Mouse (Mus musculus) MEL (cell line): ENCODE measurements around the gene Mettl16. TPM values are rescaled to one million over a fixed set of nuclear protein-coding genes. Genes with fewer than 3 reads are reported as not detected.

Experiments used
- DNase-seq: peaks from one replicate; pipeline ENCODE4 v3.0.0; 2011; ENCODE audit warnings: low read depth, low spot score
- H3K27ac ChIP-seq: 2 replicates; pipeline ENCODE4 v1.5.1; 2012; ENCODE audit warnings: low read depth, mild to moderate bottlenecking, control low read depth, low read length, moderate library complexity; ENCODE audit not compliant: control insufficient read depth
- H3K27me3 ChIP-seq, 2 experiments: fragments of 150-350 bp in 1 of 2; sonication (generic) in 1 of 2; 2 replicates each; pipeline ENCODE4 v1.6.1; 2012; ENCODE audit warnings: low read length in 2 of 2, mild to moderate bottlenecking in 2 of 2, improper control_type of control experiment in 1 of 2, moderate library complexity in 1 of 2; ENCODE audit not compliant: insufficient read depth in 2 of 2, control insufficient read depth in 1 of 2
- H3K36me3 ChIP-seq, 2 experiments: 2 replicates each; pipeline ENCODE4 v1.6.1; 2012 to 2014; ENCODE audit warnings: low read length in 2 of 2, improper control_type of control experiment in 1 of 2, inconsistent platforms in 1 of 2, mild to moderate bottlenecking in 1 of 2; ENCODE audit not compliant: insufficient read depth in 2 of 2, control insufficient read depth in 1 of 2
- H3K4me1 ChIP-seq, 2 experiments: fragments of 150-350 bp in 1 of 2; sonication (generic) in 1 of 2; 2 replicates each; pipeline ENCODE4 v1.6.1; 2012; ENCODE audit warnings: low read length in 2 of 2, improper control_type of control experiment in 1 of 2, mild to moderate bottlenecking in 1 of 2; ENCODE audit not compliant: insufficient read depth in 2 of 2, control insufficient read depth in 1 of 2
- H3K4me3 ChIP-seq, 2 experiments: fragments of 150-350 bp in 1 of 2; sonication (generic) in 1 of 2; 2 replicates each; pipeline ENCODE4 v1.5.1; 2012; ENCODE audit warnings: low read depth in 2 of 2, low read length in 2 of 2, mild to moderate bottlenecking in 2 of 2, moderate library complexity in 2 of 2, control low read depth in 1 of 2, improper control_type of control experiment in 1 of 2; ENCODE audit not compliant: control insufficient read depth in 1 of 2, insufficient read depth in 1 of 2
- H3K79me2 ChIP-seq: 2 replicates; pipeline ENCODE4 v1.6.1; 2012; ENCODE audit warnings: mild to moderate bottlenecking, low read length, moderate library complexity; ENCODE audit not compliant: control insufficient read depth, poor library complexity, insufficient read depth
- H3K9ac ChIP-seq: 2 replicates; pipeline ENCODE4 v1.6.1; 2012; ENCODE audit warnings: low read depth, mild to moderate bottlenecking, control low read depth, low read length, moderate library complexity; ENCODE audit not compliant: control insufficient read depth, poor library complexity, severe bottlenecking
- H3K9me3 ChIP-seq: fragments of 150-350 bp; sonication (generic); replicated peaks from 2 replicates; pipeline ENCODE4 v1.6.1; 2012; ENCODE audit warnings: mild to moderate bottlenecking, low read length, improper control_type of control experiment, moderate library complexity; ENCODE audit not compliant: insufficient read depth
- BHLHE40 ChIP-seq: IDR thresholded peaks from 2 replicates; pipeline ENCODE4 v1.6.1; 2012; ENCODE audit warnings: low read depth, mild to moderate bottlenecking, inconsistent platforms, low read length, improper control_type of control experiment, borderline replicate concordance
- CTCF ChIP-seq, 3 experiments: IDR thresholded peaks in 2 of 3; conservative IDR thresholded peaks in 1 of 3; 2 replicates each; pipeline ENCODE4 v1.5.1; 2011 to 2012; ENCODE audit warnings: low read length in 3 of 3, low read depth in 2 of 3, mild to moderate bottlenecking in 2 of 3, improper control_type of control experiment in 1 of 3, inconsistent platforms in 1 of 3, mixed read lengths in 1 of 3, moderate library complexity in 1 of 3; ENCODE audit not compliant: control insufficient read depth in 1 of 3, insufficient read depth in 1 of 3, poor library complexity in 1 of 3, severe bottlenecking in 1 of 3
- E2F4 ChIP-seq: IDR thresholded peaks from 2 replicates; pipeline ENCODE4 v1.6.1; 2011; ENCODE audit warnings: low read depth, low read length, improper control_type of control experiment, borderline replicate concordance
- ELF1 ChIP-seq: IDR thresholded peaks from 2 replicates; pipeline ENCODE4 v1.6.1; 2014; ENCODE audit warnings: low read depth, mild to moderate bottlenecking, inconsistent platforms, low read length, improper control_type of control experiment, moderate library complexity
- ETS1 ChIP-seq: IDR thresholded peaks from 2 replicates; pipeline ENCODE4 v1.6.1; 2012; ENCODE audit warnings: low read depth, mild to moderate bottlenecking, inconsistent platforms, low read length, improper control_type of control experiment, moderate library complexity
- GABPA ChIP-seq: IDR thresholded peaks from 2 replicates; pipeline ENCODE4 v1.6.1; 2012; ENCODE audit warnings: low read depth, mild to moderate bottlenecking, inconsistent platforms, low read length, improper control_type of control experiment, moderate library complexity
- HCFC1 ChIP-seq: IDR thresholded peaks from 2 replicates; pipeline ENCODE4 v1.6.1; 2012; ENCODE audit warnings: low read depth, mild to moderate bottlenecking, inconsistent platforms, low read length, improper control_type of control experiment, moderate library complexity
- JUND ChIP-seq: IDR thresholded peaks from 2 replicates; pipeline ENCODE4 v1.6.1; 2011; ENCODE audit warnings: low read depth, mild to moderate bottlenecking, improper control_type of control experiment, low read length
- KAT2A ChIP-seq: conservative IDR thresholded peaks from 2 replicates; pipeline ENCODE4 v1.6.1; 2012; ENCODE audit warnings: low read depth, low read length, improper control_type of control experiment, inconsistent platforms
- MAX ChIP-seq: IDR thresholded peaks from 2 replicates; pipeline ENCODE4 v1.6.1; 2011; ENCODE audit warnings: low read length, improper control_type of control experiment
- MAZ ChIP-seq: IDR thresholded peaks from 2 replicates; pipeline ENCODE4 v1.6.1; 2012; ENCODE audit warnings: low read depth, mild to moderate bottlenecking, inconsistent platforms, low read length, improper control_type of control experiment
- MEF2A ChIP-seq: IDR thresholded peaks from 2 replicates; pipeline ENCODE4 v1.6.1; 2014; ENCODE audit warnings: low read depth, mild to moderate bottlenecking, inconsistent platforms, low read length, improper control_type of control experiment; ENCODE audit not compliant: poor library complexity, insufficient replicate concordance, severe bottlenecking; ENCODE audit errors: extremely low read depth
- MYB ChIP-seq: IDR thresholded peaks from 2 replicates; pipeline ENCODE4 v1.6.1; 2011; ENCODE audit warnings: mild to moderate bottlenecking, low read depth, low read length, improper control_type of control experiment
- MYC ChIP-seq: IDR thresholded peaks from 2 replicates; pipeline ENCODE4 v1.6.1; 2011; ENCODE audit warnings: low read depth, mild to moderate bottlenecking, low read length, improper control_type of control experiment, moderate library complexity
- NELFE ChIP-seq: IDR thresholded peaks from 2 replicates; pipeline ENCODE4 v1.6.1; 2011; ENCODE audit warnings: low read depth, low read length, improper control_type of control experiment
- NRF1 ChIP-seq: IDR thresholded peaks from 2 replicates; pipeline ENCODE4 v1.6.1; 2014; ENCODE audit warnings: low read depth, mild to moderate bottlenecking, inconsistent platforms, low read length, improper control_type of control experiment, moderate library complexity; ENCODE audit not compliant: poor library complexity, insufficient read depth, severe bottlenecking
- POLR2A ChIP-seq, 2 experiments: IDR thresholded peaks; 2 replicates each; pipeline ENCODE4 v1.6.1; 2011 to 2012; ENCODE audit warnings: low read length in 2 of 2, mild to moderate bottlenecking in 2 of 2, control low read depth in 1 of 2, improper control_type of control experiment in 1 of 2, low read depth in 1 of 2, moderate library complexity in 1 of 2; ENCODE audit not compliant: control insufficient read depth in 1 of 2, insufficient read depth in 1 of 2, poor library complexity in 1 of 2
- POLR2AphosphoS2 ChIP-seq: IDR thresholded peaks from 2 replicates; pipeline ENCODE4 v1.6.1; 2011; ENCODE audit warnings: low read length, improper control_type of control experiment
- RCOR1 ChIP-seq: IDR thresholded peaks from 2 replicates; pipeline ENCODE4 v1.6.1; 2012; ENCODE audit warnings: low read depth, mild to moderate bottlenecking, inconsistent platforms, low read length, improper control_type of control experiment
- SIN3A ChIP-seq: IDR thresholded peaks from 2 replicates; pipeline ENCODE4 v1.6.1; 2012; ENCODE audit warnings: low read length, improper control_type of control experiment, inconsistent platforms
- TAL1 ChIP-seq: IDR thresholded peaks from 2 replicates; pipeline ENCODE4 v1.6.1; 2012; ENCODE audit warnings: mild to moderate bottlenecking, inconsistent platforms, low read length, moderate library complexity, mixed read lengths
- TBP ChIP-seq: IDR thresholded peaks from 2 replicates; pipeline ENCODE4 v1.8.0; 2011; ENCODE audit warnings: low read depth, low read length, improper control_type of control experiment
- TCF12 ChIP-seq: IDR thresholded peaks from 2 replicates; pipeline ENCODE4 v1.6.1; 2014; ENCODE audit warnings: low read depth, mild to moderate bottlenecking, inconsistent platforms, low read length, improper control_type of control experiment, moderate library complexity
- USF1 ChIP-seq: IDR thresholded peaks from 2 replicates; pipeline ENCODE4 v1.6.1; 2014; ENCODE audit warnings: low read depth, mild to moderate bottlenecking, inconsistent platforms, low read length, improper control_type of control experiment, moderate library complexity
- ZC3H11A ChIP-seq: IDR thresholded peaks from 2 replicates; pipeline ENCODE4 v1.6.1; 2012; ENCODE audit warnings: low read depth, mild to moderate bottlenecking, inconsistent platforms, low read length, improper control_type of control experiment
- ZKSCAN1 ChIP-seq: IDR thresholded peaks from 2 replicates; pipeline ENCODE4 v1.6.1; 2012; ENCODE audit warnings: low read depth, mild to moderate bottlenecking, inconsistent platforms, low read length, improper control_type of control experiment, moderate library complexity
- ZMIZ1 ChIP-seq: IDR thresholded peaks from 2 replicates; pipeline ENCODE4 v1.6.1; 2012; ENCODE audit warnings: low read depth, mild to moderate bottlenecking, inconsistent platforms, low read length, improper control_type of control experiment, moderate library complexity
- ZNF384 ChIP-seq: IDR thresholded peaks from 2 replicates; pipeline ENCODE4 v1.6.1; 2012; ENCODE audit warnings: low read depth, mild to moderate bottlenecking, inconsistent platforms, low read length, improper control_type of control experiment
- polyA plus RNA-seq, 2 experiments: library from polyadenylated mRNA; stranded (reverse) in 1 of 2; unstranded in 1 of 2; fragments of >175 nt in 1 of 2; fragments of >200 nt in 1 of 2; gene quantifications; 2 replicates each; pipeline versions ENCODE4 v1.2.1 to v1.2.4; 2012; ENCODE audit warnings: low replicate concordance in 2 of 2, low read depth in 1 of 2; ENCODE audit not compliant: insufficient read length in 2 of 2, insufficient read depth in 1 of 2, missing spikeins in 1 of 2
- total RNA-seq: library from RNA; depleted of rRNA; stranded (reverse); fragments of 300-350 nt; gene quantifications from 2 replicates; pipeline ENCODE4 v1.2.3, GENCODE M21; 2012

Gene Mettl16
- total and polyA plus RNA-seq, 3 experiments: 76.3 to 116 TPM; not detected in 1

GRCm38 (mm10) chr11:74723357-74724234 lies 47.0 kb upstream of the Mettl16 start (continued):
- 0 out of 2 replicates have a peak, but pooled peaks have one; percentile 31 for TF ChIP-seq MEF2A
- no peak for TF ChIP-seq POLR2AphosphoS2
- no peak for TF ChIP-seq MAX
- TF ChIP-seq HCFC1: peak; percentile 52; the same call in 1 of the 2 replicates
- peak; percentile 33; the same call in 1 of the 2 replicates for TF ChIP-seq ETS1

GRCm38 (mm10) chr11:74724235-74724791 lies 46.3 kb upstream of the Mettl16 start, which contains the start of gene Pafah1b1:
Gene Pafah1b1, minus strand, starts transcription at chr11:74724670.
- TF ChIP-seq TCF12 (peak; percentile 55), HCFC1 (peak; percentile 81), MYB (peak; percentile 10; the same call in 1 of the 2 replicates), KAT2A (no peak; the same call in 1 of the 2 replicates), ETS1 (peak; percentile 55), POLR2AphosphoS2 (peak; percentile 84; the same call in 1 of the 2 replicates), SIN3A (peak; percentile 68), MAX (peak; percentile 50; the same call in 1 of the 2 replicates), BHLHE40 (no peak), CTCF (IDR thresholded peaks at IDR 0.05 in 2 of 3, conservative IDR thresholded peaks at IDR 0.05 in 1 of 3; ENCODE audit: control insufficient read depth in 1 of 3, insufficient read depth in 1 of 3, low read depth in 2 of 3, low read length in 3 of 3, poor library complexity in 1 of 3, severe bottlenecking in 1 of 3) (0 out of 6 replicates have a peak, but pooled peaks of 1 of the 3 experiments have one; percentile 5), ZMIZ1 (peak; percentile 97), MYC (no peak), NELFE (peak; percentile 99), TAL1 (no peak), ZC3H11A (no peak), POLR2A (IDR thresholded peaks at IDR 0.05; ENCODE audit: control insufficient read depth in 1 of 2, insufficient read depth in 1 of 2, low read depth in 1 of 2, low read length in 2 of 2, poor library complexity in 1 of 2) (peak; percentile 93 to 100), NRF1 (peak; percentile 90), JUND (no peak), TBP (no peak; the same call in 1 of the 2 replicates), USF1 (no peak), ZNF384 (0 out of 2 replicates have a peak, but pooled peaks have one; percentile 8), GABPA (no peak), ELF1 (peak; percentile 67; the same call in 1 of the 2 replicates), RCOR1 (0 out of 2 replicates have a peak, but pooled peaks have one; percentile 18), E2F4 (peak; percentile 31; the same call in 1 of the 2 replicates), MAZ (peak; percentile 27; the same call in 1 of the 2 replicates), ZKSCAN1 (peak; percentile 63; the same call in 1 of the 2 replicates)
- H3K9ac ChIP-seq: peak within 1 kb of the TSS; percentile 92
- no peaks in the 10 kb centered on the region for H3K9me3 ChIP-seq
- peaks cover 0 to 30% of the 10 kb centered on the region in 2 experiments; a peak in 3 of 4 replicates for H3K36me3 ChIP-seq
- H3K27ac ChIP-seq: peak within 1 kb of the TSS; percentile 91
- no peaks in the 10 kb centered on the region for H3K27me3 ChIP-seq
- H3K4me3 ChIP-seq: peak within 1 kb of the TSS; percentile 79 to 99
- peaks cover 12 to 19% of the 10 kb centered on the region in 2 experiments for H3K4me1 ChIP-seq
- peaks cover 43% of the 10 kb centered on the region for H3K79me2 ChIP-seq
- peak; percentile 96 for DNase-seq
